Mouse (Mus musculus) layer of hippocampus, adult 11-12 months (tissue): ENCODE results near the gene Cfap54.

Experiments used
- DNase-seq: peaks from one replicate; pipeline ENCODE4 v3.0.0; 2022; ENCODE audit warnings: low spot score

Cfap54 gene

DNA sequence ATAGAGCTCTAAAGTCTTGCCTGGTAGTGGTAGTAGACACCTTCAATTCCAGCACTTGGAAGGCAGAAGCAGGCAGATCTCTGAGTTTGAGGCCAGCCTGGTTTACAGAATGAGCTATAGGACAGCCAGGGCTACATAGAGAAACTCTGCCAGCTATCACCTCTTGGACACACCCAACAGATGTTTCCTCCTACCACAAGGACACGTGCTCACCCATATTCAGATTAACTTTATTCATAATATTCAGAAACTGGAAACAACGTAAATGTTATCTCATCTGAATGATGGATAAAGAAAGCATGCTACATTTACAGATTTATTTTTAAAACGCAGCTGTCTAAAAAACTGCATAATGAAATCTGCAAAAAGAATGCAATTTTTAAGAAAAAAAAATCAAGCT is 351.1 kb downstream of the Cfap54 start:
- no peak for DNase-seq

DNA sequence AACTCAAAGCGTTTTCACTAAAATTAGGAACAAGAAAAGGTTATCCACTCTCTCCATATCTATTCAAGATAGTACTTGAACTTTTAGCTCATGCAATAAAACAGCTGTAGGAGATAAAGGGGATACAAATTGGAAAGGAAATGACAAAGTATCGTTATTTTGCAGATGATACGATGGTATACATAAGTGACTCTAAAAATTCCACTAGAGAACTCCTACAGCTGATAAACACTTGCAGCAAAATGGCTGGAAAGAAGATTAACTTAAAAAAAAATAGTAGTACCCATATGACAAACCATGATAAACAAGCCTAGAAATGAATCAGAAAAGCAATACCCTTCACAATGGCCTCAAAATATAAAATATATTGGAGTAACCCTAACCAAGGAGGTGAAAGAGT is 352.7 kb downstream of the Cfap54 start:
- no peak for DNase-seq
